In genomic region chr15:11320481-11320880, GRCm38 (mm10) we compare ENCODE assay signal across 9 mouse cellular contexts.
DNase-seq lines count a peak whose midpoint lies in the region; TF ChIP-seq lines count a peak whose summit lies in the region.
"Had no signal": no experiment of that assay in that cellular context is flagged by ENCODE, and none has a peak within 500 bp of the region (broad histone marks: within the 10 kb centered on the region; RNA-seq: fewer than 3 reads in every experiment).

No protein-coding gene starts in this region.

- in situ Hi-C loops in ES-E14 (cut with MboI; ENCODE audit: low sequenced_read_pairs in 2 of 2, unreplicated experiment in 2 of 2) = loop anchor here (10.0 to 25.0 kb wide), 2 partner anchors 396 to 408 kb away; no protein-coding TSS in a partner anchor

- no peak for TF ChIP-seq POLR2A in small intestine, adult 2 months (IDR thresholded peaks at IDR 0.05; ENCODE audit: low read depth, low read length)

- no peak overlapping the region for H3K9ac ChIP-seq in ES-E14 (ENCODE audit: insufficient read depth, low read depth, low read length, poor library complexity, severe bottlenecking)
- H3K9ac ChIP-seq: heart, embryonic 15.5 days had no signal

- H3K9me3 ChIP-seq in ES-E14 (ENCODE audit: control insufficient read depth, insufficient read depth, low read depth, low read length) = no peaks in the 10 kb centered on the region
- H3K9me3 ChIP-seq: heart, embryonic 15.5 days had no signal

- WGBS in small intestine, adult 2 months = 28% methylated on average over 8 of the region's 8 CpGs

- peak; percentile 87; the same call in 1 of the 2 replicates for TF ChIP-seq CTCF in small intestine, adult 2 months (IDR thresholded peaks at IDR 0.05; ENCODE audit: extremely low read depth, insufficient read length, insufficient replicate concordance, low read depth, low read length)

- H3K4me1 ChIP-seq in ES-E14 (ENCODE audit: control insufficient read depth in 2 of 2, insufficient read depth in 2 of 2, low read length in 2 of 2, poor library complexity in 1 of 2) = no peaks in the 10 kb centered on the region
- no peaks in the 10 kb centered on the region for H3K4me1 ChIP-seq in small intestine, adult 2 months (ENCODE audit: control insufficient read depth, insufficient read depth, insufficient read length, low read length)

- no peak overlapping the region for H3K4me3 ChIP-seq in ES-E14 (ENCODE audit: insufficient read depth in 1 of 2, low read depth in 1 of 2, low read length in 2 of 2, poor library complexity in 1 of 2, severe bottlenecking in 1 of 2)
- H3K4me3 ChIP-seq in small intestine, adult 2 months (ENCODE audit: low read depth, low read length) = no peak overlapping the region
- H3K4me3 ChIP-seq: heart, embryonic 15.5 days had no signal

- no peaks in the 10 kb centered on the region for H3K27me3 ChIP-seq in small intestine, adult 2 months (ENCODE audit: control insufficient read depth, insufficient read depth, low read length)
- H3K27me3 ChIP-seq: heart, embryonic 15.5 days had no signal

- intact Hi-C loops in gastrocnemius, postnatal 14 days (cut with DNase I; ENCODE audit: low total_unique reads) = loop anchor here (5.0 kb wide), 1 partner anchor 398 kb away; no protein-coding TSS in a partner anchor

- H3K27ac ChIP-seq in ES-E14 (ENCODE audit: insufficient read depth, low read depth, low read length, poor library complexity, severe bottlenecking) = no peak overlapping the region
- H3K27ac ChIP-seq in small intestine, adult 2 months (ENCODE audit: insufficient read depth, low read depth, low read length) = no peak overlapping the region
- H3K27ac ChIP-seq: heart, embryonic 15.5 days had no signal

- H3K36me3 ChIP-seq in ES-E14 (ENCODE audit: control insufficient read depth, insufficient read depth, low read length, poor library complexity, severe bottlenecking) = no peaks in the 10 kb centered on the region
- no peaks in the 10 kb centered on the region for H3K36me3 ChIP-seq in small intestine, adult 2 months (ENCODE audit: control insufficient read depth, insufficient read depth, low read length)
- H3K36me3 ChIP-seq: heart, embryonic 15.5 days had no signal

- peak; percentile 12 for DNase-seq in cerebellum, adult 18-20 months
- no peak for DNase-seq in cerebellum, adult 9-11 months
- DNase-seq in ES-E14 (ENCODE audit: low read depth, low spot score) = peak; percentile 44
- DNase-seq in cerebellum, postnatal 25 days = peak; percentile 35 to 65
- DNase-seq in gastrocnemius, postnatal 14 days = peak; percentile 46
- DNase-seq in kidney, postnatal 10 days = peak; percentile 80
- peak; percentile 12 for DNase-seq in lung, postnatal 25 days (ENCODE audit: low spot score)

TF ChIP-seq in ES-E14, 5 proteins besides CTCF, POLR2A, EP300 and RAD21:
- no peak for TF ChIP-seq MAFK (IDR thresholded peaks at IDR 0.05; ENCODE audit: insufficient read depth, low read depth, low read length)
- peak; percentile 90 for TF ChIP-seq ZC3H11A (IDR thresholded peaks at IDR 0.05; ENCODE audit: borderline replicate concordance, low read depth, low read length)
- TF ChIP-seq HCFC1 (IDR thresholded peaks at IDR 0.05; ENCODE audit: borderline replicate concordance, insufficient read depth, low read length) = no peak
- no peak for TF ChIP-seq ZNF384 (IDR thresholded peaks at IDR 0.05; ENCODE audit: low read depth, low read length)
- no peak for TF ChIP-seq CHD2 (IDR thresholded peaks at IDR 0.05; ENCODE audit: low read depth, low read length)
